Mouse (Mus musculus) embryo, embryonic 10.5 days (tissue): Measurements from ENCODE around the gene Atp5d.
A peak's percentile ranks its signal among the peaks of the same experiment; 100 is the strongest.
"Not testable (repeated sequence)": the region's sequence is repeated elsewhere in the genome, so short reads cannot be mapped to it uniquely, and the experiment has no call there.

ENCODE experiments used
- DNase-seq: peaks from one replicate; pipeline ENCODE4 v3.0.0-alpha.2; 2015; ENCODE audit warnings: low spot score

Atp5d gene

GRCm38 (mm10) chr10:80154384-80154783 lies 16.0 kb downstream of the Atp5d start:
- no peak for DNase-seq

- no peak for DNase-seq
Observed at GRCm38 (mm10) chr10:80155277-80155676, 16.8 kb downstream of the Atp5d start.

GRCm38 (mm10) chr10:80156002-80156751 lies 17.7 kb downstream of the Atp5d start:
- no peak for DNase-seq

GRCm38 (mm10) chr10:80156752-80157053 lies 18.3 kb downstream of the Atp5d start:
- DNase-seq = no peak

GRCm38 (mm10) chr10:80157141-80157929 lies 18.9 kb downstream of the Atp5d start:
- DNase-seq = no peak

GRCm38 (mm10) chr10:80158307-80158986 lies 20.0 kb downstream of the Atp5d start:
- peak; percentile 67 for DNase-seq

- no peak for DNase-seq
Observed at GRCm38 (mm10) chr10:80159021-80159560, 20.7 kb downstream of the Atp5d start.

GRCm38 (mm10) chr10:80159561-80160454 lies 21.4 kb downstream of the Atp5d start:
- peak; percentile 99 for DNase-seq

- peak; percentile 88 for DNase-seq
Observed at GRCm38 (mm10) chr10:80160455-80161371, 22.3 kb downstream of the Atp5d start.

- peak; percentile 81 for DNase-seq
Observed at GRCm38 (mm10) chr10:80161522-80162242, 23.2 kb downstream of the Atp5d start.

- DNase-seq = no peak
Observed at GRCm38 (mm10) chr10:80162243-80162608, 23.8 kb downstream of the Atp5d start.

GRCm38 (mm10) chr10:80162716-80163299 lies 24.4 kb downstream of the Atp5d start:
- no peak for DNase-seq

- no peak for DNase-seq
Observed at GRCm38 (mm10) chr10:80163721-80164120, 25.3 kb downstream of the Atp5d start.

- no peak for DNase-seq
Observed at GRCm38 (mm10) chr10:80164161-80164997, 25.9 kb downstream of the Atp5d start.

GRCm38 (mm10) chr10:80164998-80165344 lies 26.5 kb downstream of the Atp5d start:
- DNase-seq = peak; percentile 99

- peak; percentile 61 for DNase-seq
Observed at GRCm38 (mm10) chr10:80165392-80166128, 27.1 kb downstream of the Atp5d start, which contains the start of gene Cirbp. Gene Cirbp, plus strand, starts transcription at chr10:80165985.

- not testable (repeated sequence) for DNase-seq
Observed at GRCm38 (mm10) chr10:80166136-80166535, 27.7 kb downstream of the Atp5d start.
